Mouse (Mus musculus) intestine, postnatal 0 days (tissue): ENCODE measurements around the gene Slc10a1. TPM values are rescaled to one million over a fixed set of nuclear protein-coding genes. Genes with fewer than 3 reads are reported as not detected.

Experiments
- ATAC-seq: fragments of 200-750 bp; cut with Nextera tagmentation; 2 replicates; pipeline ENCODE4 v1.8.0; 2017; ENCODE audit warnings: mild to moderate bottlenecking, moderate TSS enrichment, moderate library complexity
- H3K27ac ChIP-seq: fragments of 300-500 bp; sonication (generic); 2 replicates; pipeline ENCODE4 v1.5.1; 2014; ENCODE audit warnings: mild to moderate bottlenecking, low read depth, low read length, moderate library complexity
- H3K27me3 ChIP-seq: fragments of 300-500 bp; sonication (generic); replicated peaks from 2 replicates; pipeline ENCODE4 v1.6.1; 2014; ENCODE audit warnings: low read length, mixed read lengths; ENCODE audit not compliant: control insufficient read depth, insufficient read depth
- H3K36me3 ChIP-seq: fragments of 300-500 bp; sonication (generic); 2 replicates; pipeline ENCODE4 v1.6.1; 2014; ENCODE audit warnings: mild to moderate bottlenecking, moderate library complexity; ENCODE audit not compliant: control insufficient read depth, insufficient read depth
- H3K4me1 ChIP-seq: fragments of 300-500 bp; sonication (generic); replicated peaks from 2 replicates; pipeline ENCODE4 v1.6.1; 2014; ENCODE audit warnings: antibody characterized with exemption, low read length, mixed read lengths; ENCODE audit not compliant: control insufficient read depth, insufficient read depth
- H3K4me2 ChIP-seq: fragments of 300-500 bp; sonication (generic); replicated peaks from 2 replicates; pipeline ENCODE4 v1.6.1; 2014; ENCODE audit warnings: low read depth, mild to moderate bottlenecking, moderate library complexity
- H3K4me3 ChIP-seq: fragments of 300-500 bp; sonication (generic); 2 replicates; pipeline ENCODE4 v1.5.1; 2014; ENCODE audit warnings: low read depth, low read length
- H3K9ac ChIP-seq: fragments of 300-500 bp; sonication (generic); 2 replicates; pipeline ENCODE4 v1.6.1; 2014; ENCODE audit warnings: mild to moderate bottlenecking, low read depth, low read length
- H3K9me3 ChIP-seq: fragments of 300-500 bp; sonication (generic); 2 replicates; pipeline ENCODE4 v1.6.1; 2016; ENCODE audit warnings: mixed run types; ENCODE audit not compliant: control insufficient read depth
- CTCF ChIP-seq: sonication (generic); IDR thresholded peaks from 2 replicates; pipeline ENCODE4 v1.5.1; 2016; ENCODE audit warnings: low read depth, mild to moderate bottlenecking, control low read depth, antibody characterized with exemption, moderate library complexity
- WGBS: fragments of 180-500 bp; shearing (Covaris S2); extraction: QIAGEN DNeasy Blood & Tissue Kit; methylation state at CpG from one replicate; pipeline ENCODE4 v1.1.7; 2014; 5-methylcytosine and 5-hydroxymethylcytosine counted together
- polyA plus RNA-seq: library from polyadenylated mRNA; unstranded; fragments of >200 nt; fragmentation: Nextera tagmentation; extraction: Ambion mirVana; gene quantifications from 2 replicates; pipeline ENCODE4 v1.2.1, GENCODE M21; 2015

Slc10a1 gene
- polyA plus RNA-seq, 1 experiment from 2014 or later, result 0.56 TPM

DNA sequence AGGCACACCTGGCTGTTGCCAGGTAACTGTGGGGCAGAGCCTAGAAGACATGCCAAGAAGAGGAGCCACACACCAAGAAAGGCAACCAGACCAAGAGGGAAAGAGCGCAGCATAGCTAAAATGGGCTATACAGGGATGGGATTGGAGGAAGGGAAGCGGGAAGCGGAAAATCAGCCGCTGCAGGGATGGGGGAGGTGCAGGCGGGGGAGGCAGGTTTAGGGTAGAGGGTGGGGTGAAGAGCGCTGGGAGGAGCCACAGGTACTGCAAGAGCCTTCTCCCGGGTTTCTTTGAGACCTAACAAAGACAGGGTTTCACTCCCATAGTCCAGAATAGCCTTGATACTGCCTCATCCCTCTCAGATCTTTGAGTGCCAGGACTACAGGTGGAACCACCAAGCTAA, 45.6 kb downstream of the Slc10a1 start:
- Histone ChIP-seq H3K27ac (no peak overlapping the region; the same call in 1 of the 2 replicates), H3K36me3 (no peaks in the 10 kb centered on the region), H3K4me3 (no peak overlapping the region), H3K4me2 (peak overlapping the region; percentile 48), H3K27me3 (no peaks in the 10 kb centered on the region), H3K4me1 (no peaks in the 10 kb centered on the region), H3K9me3 (no peaks in the 10 kb centered on the region), H3K9ac (no peak overlapping the region)
- 6% methylated on average over 7 of the region's 7 CpGs for WGBS
- ATAC-seq, result no peak
- no peak for TF ChIP-seq CTCF

DNA sequence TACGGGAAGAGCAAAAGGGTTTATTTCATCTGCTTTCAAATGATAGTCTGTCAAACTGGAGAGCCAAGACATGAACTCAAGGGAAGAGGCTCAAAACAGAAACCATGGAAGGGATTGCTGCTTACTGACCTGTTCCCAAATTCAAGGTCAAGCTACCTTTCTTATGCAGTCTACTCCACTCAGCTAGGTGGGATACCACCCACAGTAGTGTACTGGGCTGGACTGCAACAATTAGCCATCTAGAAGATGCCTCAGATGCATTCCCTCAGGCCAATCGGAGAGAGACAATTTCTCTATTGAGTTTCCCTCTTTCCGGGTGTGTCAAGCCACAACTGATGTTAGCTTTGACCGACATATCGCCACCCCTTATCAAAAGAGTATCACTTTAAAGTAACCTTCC, 47.2 kb downstream of the Slc10a1 start:
- Histone ChIP-seq H3K4me1 (no peaks in the 10 kb centered on the region), H3K9me3 (no peaks in the 10 kb centered on the region), H3K4me3 (no peak overlapping the region), H3K36me3 (no peaks in the 10 kb centered on the region), H3K4me2 (no peak overlapping the region), H3K27ac (no peak overlapping the region), H3K27me3 (no peaks in the 10 kb centered on the region), H3K9ac (no peak overlapping the region)
- 89% methylated on average over 5 of the region's 5 CpGs for WGBS
- ATAC-seq, result no peak
- TF ChIP-seq CTCF, result no peak

DNA sequence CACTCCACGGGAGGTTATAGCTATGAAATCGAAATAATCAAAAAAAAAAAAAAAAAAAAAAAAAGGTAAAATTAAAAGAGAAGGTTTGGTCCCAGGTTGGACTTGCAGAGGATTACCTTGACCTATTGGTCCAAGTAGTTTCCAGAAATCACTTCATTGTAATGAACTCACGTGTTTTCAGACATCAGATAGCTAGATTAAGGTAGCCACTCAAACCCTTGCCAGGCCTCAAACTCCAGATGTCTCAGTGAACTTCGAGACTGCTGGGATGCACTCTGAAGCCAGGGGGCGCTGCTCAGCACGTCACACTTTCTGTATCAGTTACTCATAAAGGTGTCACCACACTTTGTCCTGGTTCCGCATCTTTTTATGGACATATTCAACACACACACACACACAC, 50.7 kb downstream of the Slc10a1 start:
- H3K4me2 ChIP-seq, result no peak overlapping the region
- no peaks in the 10 kb centered on the region for H3K9me3 ChIP-seq
- peak; percentile 68 for TF ChIP-seq CTCF
- WGBS, result 61% methylated on average over 7 of the region's 7 CpGs
- H3K27ac ChIP-seq, result no peak overlapping the region
- no peaks in the 10 kb centered on the region for H3K36me3 ChIP-seq
- no peak for ATAC-seq
- H3K9ac ChIP-seq, result no peak overlapping the region
- no peaks in the 10 kb centered on the region for H3K27me3 ChIP-seq
- no peaks in the 10 kb centered on the region for H3K4me1 ChIP-seq
- no peak overlapping the region for H3K4me3 ChIP-seq

DNA sequence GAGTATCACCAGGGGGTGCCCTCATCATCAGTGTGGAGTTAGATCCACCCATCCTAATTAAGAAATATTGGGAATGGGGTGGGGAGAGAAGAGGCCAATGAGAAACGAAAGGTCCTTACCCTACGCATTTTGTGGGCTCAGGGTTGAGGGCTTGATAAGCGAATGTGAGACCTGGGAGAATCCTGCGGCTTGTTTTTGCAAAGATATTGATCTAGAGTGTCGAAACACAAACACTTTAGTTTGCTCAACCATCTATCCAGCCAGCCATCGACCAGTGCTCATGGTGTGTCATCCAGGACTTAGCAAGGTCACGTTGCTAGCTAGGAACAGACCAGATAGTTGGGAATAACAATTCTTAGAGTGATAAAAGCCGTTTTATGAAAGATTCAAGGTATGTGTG, 58.9 kb downstream of the Slc10a1 start:
- H3K27me3 ChIP-seq, result no peaks in the 10 kb centered on the region
- no peak overlapping the region for H3K27ac ChIP-seq
- ATAC-seq, result no peak
- H3K4me3 ChIP-seq, result no peak overlapping the region
- H3K36me3 ChIP-seq, result no peaks in the 10 kb centered on the region
- no peaks in the 10 kb centered on the region for H3K9me3 ChIP-seq
- H3K9ac ChIP-seq, result no peak overlapping the region
- TF ChIP-seq CTCF, result no peak
- H3K4me2 ChIP-seq, result no peak overlapping the region
- WGBS, result 52% methylated on average over 8 of the region's 8 CpGs
- H3K4me1 ChIP-seq, result no peaks in the 10 kb centered on the region

Other genes with a start within 250 kb of the Slc10a1 start
- gene Ccdc177, start 208.0 kb downstream of the Slc10a1 start, polyA plus RNA-seq, result 0.03 and 0.10 TPM in 2 replicates
- 16.9 and 17.6 TPM in 2 replicates for gene Susd6, start 178.2 kb downstream of the Slc10a1 start, polyA plus RNA-seq
- gene Srsf5, start 23.2 kb downstream of the Slc10a1 start, polyA plus RNA-seq, result 261 and 328 TPM in 2 replicates
- gene Smoc1, start 58.1 kb upstream of the Slc10a1 start, polyA plus RNA-seq, result 3.9 and 4.6 TPM in 2 replicates